Mouse (Mus musculus): ENCODE measurements around the gene Fam222a.

Gene Fam222a

DNA sequence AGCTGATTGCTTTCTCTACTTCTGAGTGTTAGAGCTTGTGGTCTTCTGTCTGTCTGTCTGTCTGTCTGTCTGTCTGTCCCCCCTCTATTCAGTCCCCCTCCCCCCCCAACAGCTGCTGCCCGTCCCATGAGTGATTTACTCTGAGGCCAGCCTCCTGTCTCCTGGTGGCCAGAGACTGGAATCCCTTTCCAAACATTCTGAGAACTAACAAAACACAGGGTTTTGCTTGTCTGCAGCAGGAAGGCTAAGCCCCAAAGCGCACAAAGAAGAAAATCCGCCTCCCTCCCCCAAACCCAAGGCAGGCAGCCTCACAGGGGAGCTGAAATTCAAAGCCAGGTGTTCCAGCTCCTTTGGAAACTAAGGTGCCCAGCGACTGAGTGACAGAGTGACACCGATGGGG is 17.9 kb downstream of the Fam222a start:
- no peak for DNase-seq

DNA sequence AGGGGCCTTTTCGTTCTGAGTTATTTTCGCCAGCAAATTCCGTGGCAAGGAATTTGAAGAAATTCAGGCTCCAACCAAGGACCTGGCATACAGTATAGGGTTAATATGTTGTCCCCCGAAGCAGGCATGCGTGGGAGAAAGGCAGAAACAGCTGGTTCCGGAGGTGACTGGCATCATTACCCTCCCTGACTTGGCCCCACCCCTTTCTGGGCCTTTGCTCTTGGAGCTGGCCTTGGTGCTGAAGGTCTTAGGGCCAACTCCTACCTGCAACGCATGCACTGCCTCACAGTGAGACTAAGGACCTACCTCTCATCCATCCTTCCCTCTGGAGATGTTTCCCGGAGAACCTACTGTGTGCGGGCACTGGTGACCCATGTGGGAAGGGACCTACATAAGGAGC is 20.1 kb downstream of the Fam222a start:
- DNase-seq: peak; percentile 91 to 92

DNA sequence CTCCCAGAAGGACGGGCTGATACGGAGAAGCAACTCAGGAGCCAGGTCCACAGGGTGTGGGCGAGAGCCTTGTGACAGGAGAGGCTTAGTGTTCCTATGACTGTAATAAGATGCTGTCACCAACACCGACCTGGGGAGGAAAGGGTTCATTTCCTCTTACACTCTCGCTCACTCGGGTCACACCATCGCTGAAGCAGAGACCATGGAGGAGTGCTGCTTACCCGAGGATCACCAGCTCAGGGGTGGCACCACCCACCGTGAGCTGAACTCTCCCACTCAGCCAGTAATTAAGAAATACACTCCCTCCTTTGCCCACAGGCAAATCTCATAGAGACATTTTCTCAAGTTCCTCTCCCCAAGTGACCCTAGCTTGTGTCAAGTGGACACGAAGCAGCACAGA is 20.6 kb downstream of the Fam222a start:
- no peak for DNase-seq

GRCm38 (mm10) chr5:114589026-114589425 is 21.2 kb downstream of the Fam222a start:
- no peak for DNase-seq

- DNase-seq: no peak
Measured at GRCm38 (mm10) chr5:114589454-114589853, 21.6 kb downstream of the Fam222a start.

GRCm38 (mm10) chr5:114590043-114590913 is 22.5 kb downstream of the Fam222a start:
- DNase-seq: no peak

- DNase-seq: no peak
Measured at GRCm38 (mm10) chr5:114591151-114591561, 23.3 kb downstream of the Fam222a start.

DNA sequence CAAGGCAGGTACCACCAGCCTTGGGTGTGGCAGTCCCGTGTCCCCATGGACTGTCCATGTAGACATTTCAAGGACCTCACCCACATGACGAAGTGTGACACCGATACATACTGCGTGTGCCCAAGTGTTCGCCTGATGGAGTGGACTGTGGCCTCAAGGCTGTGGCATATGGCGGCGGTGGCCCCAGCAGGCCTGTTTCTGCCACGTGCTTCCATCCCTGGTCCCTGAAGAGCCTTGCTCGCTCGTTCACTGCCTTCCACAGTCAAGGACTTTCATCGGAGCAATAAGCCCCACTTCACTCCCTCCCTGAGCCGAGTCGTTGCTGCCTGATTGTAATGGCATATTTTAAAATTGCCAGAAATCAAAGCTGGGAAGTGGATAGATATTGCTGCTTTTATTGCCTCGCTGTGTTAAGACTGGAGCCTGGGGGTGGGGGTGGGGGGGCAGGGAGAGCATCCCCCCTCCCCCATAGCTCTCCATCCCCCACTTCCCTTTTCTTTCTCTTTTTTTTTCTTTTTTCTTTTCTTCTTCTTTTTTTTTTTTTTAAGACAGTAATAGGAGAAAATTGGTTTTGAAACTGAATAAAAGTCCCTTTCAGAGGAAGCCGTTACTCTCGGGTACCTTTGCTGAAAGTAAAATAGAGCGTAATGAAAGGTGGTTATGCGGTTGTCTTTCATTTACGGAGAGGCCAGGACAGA is 24.8 kb downstream of the Fam222a start:
- no peak for DNase-seq

GRCm38 (mm10) chr5:114593161-114593821 is 25.5 kb downstream of the Fam222a start:
- DNase-seq: peak in 1 of 2 experiments; percentile 28

DNA sequence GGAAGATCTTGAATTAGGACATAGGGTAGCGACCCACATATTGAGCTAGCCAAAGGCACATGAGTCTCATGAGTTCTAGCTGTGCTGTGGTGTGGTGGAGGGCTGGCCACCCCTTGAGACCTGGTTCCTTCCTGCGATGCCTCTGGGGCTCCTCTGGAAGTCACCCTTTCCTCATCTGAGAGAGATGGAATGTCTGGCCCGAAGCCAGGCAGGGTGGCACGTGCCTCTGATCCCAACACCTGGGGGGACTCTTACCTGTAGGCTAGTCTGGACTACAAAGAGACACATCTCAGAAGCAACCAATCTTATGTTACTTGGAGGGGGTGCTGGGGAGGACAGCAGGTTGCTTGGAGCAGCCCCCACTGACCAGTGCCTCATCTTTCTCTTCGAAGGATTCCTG is 26.1 kb downstream of the Fam222a start:
- DNase-seq: no peak

DNA sequence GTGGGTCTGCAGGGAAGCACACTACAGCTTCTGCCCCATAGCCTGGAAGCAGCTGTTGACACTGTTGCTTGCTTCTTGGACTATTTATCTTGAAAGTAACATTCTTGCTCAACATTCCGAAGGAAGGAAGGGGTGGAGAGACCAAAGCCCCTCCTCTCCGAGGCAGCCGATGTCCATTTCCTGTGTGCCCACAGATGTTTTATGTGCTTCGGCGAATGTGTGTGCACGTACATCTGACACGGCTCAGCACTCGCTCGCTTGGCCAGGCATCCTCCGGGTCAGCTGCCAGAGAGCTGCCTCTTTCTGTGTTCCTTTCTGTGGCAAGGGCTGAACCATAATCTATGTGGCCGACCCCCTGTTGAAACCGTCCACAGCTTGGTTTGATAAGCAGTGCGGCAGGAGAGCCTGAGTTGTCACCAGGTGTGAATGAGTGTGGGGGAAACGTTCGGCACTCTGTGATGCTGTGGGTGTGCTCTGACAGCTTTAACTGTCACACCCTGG is 27.0 kb downstream of the Fam222a start:
- DNase-seq: peak; percentile 51 to 55

DNA sequence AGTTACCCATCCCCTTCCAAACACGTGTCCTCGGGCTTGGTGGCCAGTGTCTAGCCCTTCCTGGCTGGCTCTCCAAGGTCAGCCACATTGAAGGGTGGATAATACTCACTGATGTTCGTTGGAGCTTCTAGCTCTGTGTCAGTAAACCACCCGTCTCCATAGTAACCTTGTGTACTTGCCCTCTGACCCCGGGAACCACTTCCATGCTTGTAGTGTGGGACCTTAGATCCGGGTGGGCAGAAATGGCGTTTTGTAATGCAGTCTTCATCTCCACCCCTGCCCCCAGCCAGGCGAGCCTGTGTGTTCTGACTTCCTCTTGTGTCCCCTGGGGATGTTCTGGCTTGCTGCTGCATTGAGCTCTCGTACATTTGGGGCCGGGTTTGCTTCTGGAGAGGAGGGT is 28.8 kb downstream of the Fam222a start:
- peak; percentile 78 to 84 for DNase-seq

DNA sequence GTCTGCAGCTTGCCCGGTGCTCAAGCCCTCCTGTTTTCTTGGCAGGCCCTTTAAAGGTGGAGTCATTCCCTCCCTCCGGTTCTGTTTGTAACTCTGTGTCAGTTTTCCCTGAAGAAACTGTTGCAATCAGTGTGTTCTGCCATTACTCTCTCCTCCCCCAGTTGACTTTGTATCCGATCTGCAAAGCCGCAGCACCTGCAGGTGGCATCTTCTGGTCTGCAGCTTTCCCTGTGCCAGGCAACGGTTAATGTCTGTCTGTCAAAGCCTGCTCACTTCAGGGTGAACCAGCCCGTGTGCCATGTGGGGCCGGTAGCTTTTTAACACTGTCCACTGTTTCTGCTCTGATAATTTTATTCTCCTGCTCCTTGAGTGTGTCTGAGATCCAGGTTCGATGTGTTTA is 29.4 kb downstream of the Fam222a start:
- DNase-seq: peak; percentile 30 to 41

DNA sequence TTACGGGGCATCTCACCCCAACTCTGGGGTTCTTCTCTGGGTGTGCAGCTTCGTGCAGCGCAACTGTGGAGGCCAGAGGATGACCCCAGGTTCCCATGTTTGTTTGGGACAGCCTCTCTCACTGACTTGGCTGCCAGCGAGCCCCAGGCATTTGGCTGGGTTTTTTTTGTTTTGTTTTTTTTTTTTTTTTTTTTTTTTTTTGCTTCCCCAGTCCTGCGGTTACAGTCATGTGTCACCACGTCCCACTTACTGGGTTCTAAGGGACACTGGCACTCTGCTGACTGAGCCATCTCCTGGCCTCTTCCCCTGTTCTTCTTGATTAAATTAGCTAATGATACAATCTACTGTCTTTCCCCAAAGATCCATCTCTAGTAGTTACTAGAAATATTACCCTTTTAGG is 29.8 kb downstream of the Fam222a start:
- no peak for DNase-seq

DNA sequence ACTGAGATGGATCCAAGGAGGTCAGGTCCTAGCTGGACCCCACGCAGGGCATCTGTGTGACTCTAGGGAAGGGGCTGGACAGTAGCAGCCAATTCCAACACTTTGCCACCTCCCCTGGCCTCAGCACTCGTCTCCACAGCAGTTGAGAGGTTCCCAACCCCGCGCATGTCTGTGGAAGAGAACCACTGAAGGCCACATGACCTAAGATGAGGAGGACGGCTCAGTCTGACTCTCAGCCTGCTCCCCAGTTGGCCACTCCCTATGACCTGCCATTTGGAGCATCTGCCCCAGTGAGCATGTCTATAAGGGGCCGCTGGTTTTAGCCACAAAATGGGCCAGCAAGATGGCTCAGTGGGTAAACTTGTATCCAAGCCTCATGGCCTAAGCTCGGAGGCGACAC is 34.2 kb downstream of the Fam222a start:
- no peak for DNase-seq

DNA sequence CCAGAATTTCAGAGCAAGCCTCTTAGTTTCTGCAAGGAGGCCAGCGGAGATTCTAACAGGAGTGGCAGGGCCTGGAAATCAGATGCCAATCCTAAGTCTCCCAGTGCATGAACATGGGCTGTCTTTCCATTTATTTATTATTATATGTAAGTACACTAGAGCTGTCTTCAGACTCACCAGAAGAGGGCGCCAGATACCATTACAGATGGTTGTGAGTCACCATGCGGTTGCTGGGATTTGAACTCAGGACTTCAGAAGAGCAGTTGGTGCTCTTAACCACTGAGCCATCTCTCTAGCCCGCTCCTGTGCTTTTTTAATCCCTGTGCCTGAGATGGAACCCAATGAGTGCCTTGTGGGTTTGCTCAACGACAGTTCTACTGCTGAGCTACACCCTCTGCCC is 36.2 kb downstream of the Fam222a start:
- DNase-seq: peak; percentile 33 to 40

GRCm38 (mm10) chr5:114604781-114605290 is 37.0 kb downstream of the Fam222a start:
- no peak for DNase-seq

GRCm38 (mm10) chr5:114605981-114606380 is 38.2 kb downstream of the Fam222a start:
- DNase-seq: peak; percentile 56 to 64

DNA sequence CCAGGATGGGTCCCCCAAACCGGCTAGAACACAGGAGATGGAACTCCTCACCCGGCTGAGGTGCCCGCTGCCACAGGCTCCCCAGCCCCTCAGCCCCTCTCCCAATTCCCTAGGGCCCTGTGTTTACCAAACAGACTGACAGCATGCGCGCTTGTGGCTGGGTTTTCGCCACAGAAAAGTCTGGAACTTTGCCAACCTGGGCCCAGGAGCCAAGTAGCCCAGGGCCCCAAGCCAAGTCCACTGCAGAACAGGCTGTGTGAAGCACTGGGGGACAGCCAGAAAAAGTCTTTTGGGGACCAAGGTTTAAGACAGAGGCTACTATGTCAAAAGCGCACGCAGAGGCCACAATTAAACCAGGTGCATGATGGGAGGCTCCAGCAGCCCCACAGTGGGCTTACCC is 39.8 kb downstream of the Fam222a start:
- DNase-seq: no peak

DNA sequence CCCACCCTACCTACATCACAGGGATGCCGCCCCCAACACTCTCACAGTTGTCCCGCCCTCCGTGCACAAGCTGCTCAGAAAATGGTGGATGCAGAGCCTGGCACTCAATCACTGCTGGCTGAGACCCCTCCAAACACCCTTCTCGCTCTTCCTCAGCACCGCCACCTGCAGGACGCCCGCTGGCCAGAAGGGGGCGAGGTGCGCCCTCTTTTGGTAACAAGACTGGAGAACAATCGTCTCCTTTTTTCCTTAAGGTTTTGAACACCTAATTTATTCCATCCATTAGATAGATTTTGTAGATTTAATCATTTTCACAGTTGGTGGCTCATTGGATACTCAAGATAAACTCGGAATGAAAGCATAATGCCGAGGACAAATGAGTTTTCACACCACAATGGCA is 40.7 kb downstream of the Fam222a start:
- peak; percentile 86 for DNase-seq

- DNase-seq: no peak
Measured at GRCm38 (mm10) chr5:114611256-114611655, 43.4 kb downstream of the Fam222a start.

- peak; percentile 67 to 72 for DNase-seq
Measured at GRCm38 (mm10) chr5:114611968-114612608, 44.3 kb downstream of the Fam222a start.

DNA sequence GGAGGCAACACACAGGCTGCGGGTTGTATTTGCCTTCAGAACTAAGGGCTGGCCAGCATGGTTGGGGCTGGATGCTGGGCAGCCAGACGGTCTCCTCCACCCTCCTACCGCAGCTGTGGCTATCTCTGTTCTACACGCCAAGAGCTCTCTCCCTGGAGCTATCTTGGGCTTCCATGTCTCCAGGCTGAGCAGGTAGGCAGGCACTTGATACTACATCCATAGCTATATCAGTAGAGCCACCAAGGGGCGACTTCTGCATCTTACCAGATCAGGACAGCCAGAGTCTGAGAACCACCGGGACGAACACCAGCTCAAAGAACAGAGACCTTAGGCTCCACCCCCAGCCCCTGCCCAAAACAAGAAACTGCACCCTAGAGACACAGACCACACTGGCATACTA is 47.0 kb downstream of the Fam222a start:
- no peak for DNase-seq

Measured in B cell, adult 2 months (primary cell).